Mouse (Mus musculus) lung, postnatal 25 days (tissue): Measurements from ENCODE around the gene Gm428.
"Not testable (repeated sequence)": the region's sequence is repeated elsewhere in the genome, so short reads cannot be mapped to it uniquely, and the experiment has no call there.

ENCODE experiments used
- DNase-seq: peaks from one replicate; pipeline ENCODE4 v3.0.0; 2022; ENCODE audit warnings: low spot score

Gm428 gene

DNA sequence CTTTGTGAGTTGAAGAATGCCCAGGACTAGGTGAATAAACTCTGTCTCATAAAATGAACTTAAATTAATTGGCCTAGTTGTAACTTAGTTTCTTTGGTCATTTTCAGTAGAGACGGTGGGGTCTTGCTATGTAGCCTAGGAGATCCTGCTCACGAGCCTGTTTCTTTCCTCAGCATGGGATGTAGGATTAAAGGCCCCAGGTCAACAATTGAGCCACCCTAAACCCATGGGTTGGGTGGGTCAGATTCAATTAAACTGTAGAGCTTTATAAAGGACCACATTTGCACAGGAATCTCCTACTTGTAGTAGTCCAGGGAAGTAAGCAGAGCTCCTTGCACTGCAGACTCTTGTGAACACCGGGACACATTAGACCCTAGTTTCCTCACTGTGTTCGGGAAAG, at the start of gene Gm428:
Gene Gm428 (plus strand): TSS at position 301 of the 400 bp plus-strand sequence.
- not testable (repeated sequence) for DNase-seq

DNA sequence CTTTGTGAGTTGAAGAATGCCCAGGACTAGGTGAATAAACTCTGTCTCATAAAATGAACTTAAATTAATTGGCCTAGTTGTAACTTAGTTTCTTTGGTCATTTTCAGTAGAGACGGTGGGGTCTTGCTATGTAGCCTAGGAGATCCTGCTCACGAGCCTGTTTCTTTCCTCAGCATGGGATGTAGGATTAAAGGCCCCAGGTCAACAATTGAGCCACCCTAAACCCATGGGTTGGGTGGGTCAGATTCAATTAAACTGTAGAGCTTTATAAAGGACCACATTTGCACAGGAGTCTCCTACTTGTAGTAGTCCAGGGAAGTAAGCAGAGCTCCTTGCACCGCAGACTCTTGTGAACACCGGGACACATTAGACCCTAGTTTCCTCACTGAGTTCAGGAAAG, 45.5 kb upstream of the Gm428 start, which contains the start of gene Gm11236:
Gene Gm11236 (plus strand): TSS at position 301 of the 400 bp plus-strand sequence.
- DNase-seq, result not testable (repeated sequence)

DNA sequence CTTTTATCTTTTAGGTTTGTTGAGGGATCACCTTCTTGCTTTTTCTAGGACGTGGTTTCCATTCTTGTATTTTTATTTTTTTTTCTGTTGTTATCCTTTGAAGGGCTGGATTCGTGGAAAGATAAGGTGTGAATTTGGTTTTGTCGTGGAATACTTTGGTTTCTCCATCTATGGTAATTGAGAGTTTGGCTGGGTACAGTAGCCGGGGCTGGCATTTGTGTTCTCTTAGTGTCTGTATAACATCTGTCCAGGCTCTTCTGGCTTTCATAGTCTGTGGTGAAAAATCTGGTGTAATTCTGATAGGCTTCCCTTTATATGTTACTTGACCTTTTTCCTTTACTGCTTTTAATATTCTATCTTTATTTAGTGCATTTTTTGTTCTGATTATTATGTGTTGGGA, 21.5 kb upstream of the Gm428 start:
- DNase-seq, result not testable (repeated sequence)

DNA sequence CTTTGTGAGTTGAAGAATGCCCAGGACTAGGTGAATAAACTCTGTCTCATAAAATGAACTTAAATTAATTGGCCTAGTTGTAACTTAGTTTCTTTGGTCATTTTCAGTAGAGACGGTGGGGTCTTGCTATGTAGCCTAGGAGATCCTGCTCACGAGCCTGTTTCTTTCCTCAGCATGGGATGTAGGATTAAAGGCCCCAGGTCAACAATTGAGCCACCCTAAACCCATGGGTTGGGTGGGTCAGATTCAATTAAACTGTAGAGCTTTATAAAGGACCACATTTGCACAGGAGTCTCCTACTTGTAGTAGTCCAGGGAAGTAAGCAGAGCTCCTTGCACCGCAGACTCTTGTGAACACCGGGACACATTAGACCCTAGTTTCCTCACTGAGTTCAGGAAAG, 15.3 kb upstream of the Gm428 start, which contains the start of gene Gm11239:
Gene Gm11239 (plus strand): TSS at position 301 of the 400 bp plus-strand sequence.
- not testable (repeated sequence) for DNase-seq

DNA sequence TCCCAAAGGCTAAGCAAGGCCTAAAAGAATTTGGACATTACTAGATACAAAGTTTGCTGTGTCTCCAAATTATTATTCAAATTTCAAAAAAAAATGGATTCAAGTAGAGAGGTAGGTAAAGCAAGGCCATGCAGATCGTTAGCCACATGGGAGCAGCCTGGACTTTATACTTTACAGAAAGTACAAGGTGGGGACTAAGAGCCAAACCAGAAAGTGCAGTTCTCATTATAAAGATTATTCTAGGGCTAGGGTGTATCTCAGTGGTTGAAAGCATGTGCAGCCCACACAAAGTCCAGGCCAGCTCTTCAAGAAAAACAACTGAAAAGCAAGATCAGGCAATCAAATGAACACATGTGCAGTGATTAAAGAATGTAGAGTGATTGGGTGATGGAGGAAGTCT, 35.4 kb downstream of the Gm428 start:
- DNase-seq, result no peak

DNA sequence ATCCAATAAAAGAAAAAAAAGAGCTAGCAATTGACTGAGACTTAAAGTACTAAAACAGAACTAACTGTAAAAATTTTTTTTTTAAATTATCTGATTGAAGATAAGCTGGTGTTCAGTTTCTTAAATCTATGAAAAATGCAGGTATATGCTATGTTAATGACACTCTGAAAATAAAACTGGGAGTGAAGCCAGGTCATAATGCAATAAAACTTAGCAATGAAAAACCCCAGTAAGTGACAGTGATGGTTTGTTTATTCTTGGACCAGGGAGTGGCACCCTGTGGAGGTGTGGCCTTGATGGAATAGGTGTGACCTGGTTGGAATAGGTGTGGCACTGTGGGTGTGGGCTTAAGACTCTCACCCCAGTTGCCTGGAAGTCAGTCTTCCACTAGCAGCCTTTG, 36.5 kb downstream of the Gm428 start:
- no peak for DNase-seq
